Mouse (Mus musculus) ES-E14 (cell line): Measurements from ENCODE around the gene Arid5b.

Experiments used
- CHD2 ChIP-seq: IDR thresholded peaks from 2 replicates; pipeline ENCODE4 v1.6.1; 2014; ENCODE audit warnings: mild to moderate bottlenecking, low read depth, low read length, inconsistent platforms
- HCFC1 ChIP-seq: IDR thresholded peaks from 2 replicates; pipeline ENCODE4 v1.6.1; 2012; ENCODE audit warnings: low read length, inconsistent platforms, borderline replicate concordance; ENCODE audit not compliant: insufficient read depth
- ZC3H11A ChIP-seq: IDR thresholded peaks from 2 replicates; pipeline ENCODE4 v1.6.1; 2012; ENCODE audit warnings: low read depth, mild to moderate bottlenecking, inconsistent platforms, low read length, borderline replicate concordance

- no peak for TF ChIP-seq ZC3H11A
- no peak for TF ChIP-seq CHD2
- no peak for TF ChIP-seq HCFC1
These were observed 40.4 kb downstream of the Arid5b start for GRCm38 (mm10) chr10:68238182-68238581.
